Mouse (Mus musculus) myocyte (in vitro differentiated cells): ENCODE data around the gene Neo1.

Experiments used
- MAX ChIP-seq: IDR thresholded peaks from one replicate; pipeline ENCODE4 v1.6.1; 2011; ENCODE audit warnings: low read depth, mild to moderate bottlenecking, control low read depth
- POLR2A ChIP-seq: IDR thresholded peaks from one replicate; pipeline ENCODE4 v1.6.1; 2011; ENCODE audit warnings: low read depth, mild to moderate bottlenecking, control low read depth, moderate library complexity; ENCODE audit not compliant: insufficient read length
- TCF12 ChIP-seq: IDR thresholded peaks from one replicate; pipeline ENCODE4 v1.6.1; 2011; ENCODE audit warnings: mild to moderate bottlenecking, control low read depth; ENCODE audit not compliant: poor library complexity, insufficient read depth, severe bottlenecking
- TCF3 ChIP-seq: IDR thresholded peaks from one replicate; pipeline ENCODE4 v1.6.1; 2011; ENCODE audit warnings: low read depth, control low read depth; ENCODE audit not compliant: insufficient read length
- USF1 ChIP-seq: IDR thresholded peaks from one replicate; pipeline ENCODE4 v1.6.1; 2011; ENCODE audit warnings: low read depth, mild to moderate bottlenecking, control low read depth, moderate library complexity

GRCm38 (mm10) chr9:58829627-58830026, 206.6 kb downstream of the Neo1 start:
- TF ChIP-seq POLR2A = no peak
- TF ChIP-seq MAX = no peak
- no peak for TF ChIP-seq TCF12
- TF ChIP-seq USF1 = no peak
- no peak for TF ChIP-seq TCF3
